Mouse (Mus musculus) myocyte (in vitro differentiated cells): Measurements from ENCODE around the gene Mat2a.

ENCODE experiments used
- MAX ChIP-seq: IDR thresholded peaks from one replicate; pipeline ENCODE4 v1.6.1; 2011; ENCODE audit warnings: low read depth, mild to moderate bottlenecking, control low read depth
- MYOG ChIP-seq, 3 experiments: IDR thresholded peaks; one replicate each; pipeline ENCODE4 v1.6.1; 2011; ENCODE audit warnings: control low read depth in 2 of 3, low read depth in 2 of 3, mild to moderate bottlenecking in 2 of 3; ENCODE audit not compliant: insufficient read length in 2 of 3, control insufficient read depth in 1 of 3, insufficient read depth in 1 of 3
- POLR2A ChIP-seq: IDR thresholded peaks from one replicate; pipeline ENCODE4 v1.6.1; 2011; ENCODE audit warnings: low read depth, mild to moderate bottlenecking, control low read depth, moderate library complexity; ENCODE audit not compliant: insufficient read length
- USF1 ChIP-seq: IDR thresholded peaks from one replicate; pipeline ENCODE4 v1.6.1; 2011; ENCODE audit warnings: low read depth, mild to moderate bottlenecking, control low read depth, moderate library complexity

GRCm38 (mm10) chr6:72477621-72478020 lies 38.3 kb upstream of the Mat2a start:
- TF ChIP-seq POLR2A (no peak), USF1 (no peak), MAX (no peak), MYOG (IDR thresholded peaks at IDR 0.05; ENCODE audit: control insufficient read depth in 1 of 3, insufficient read depth in 1 of 3, insufficient read length in 2 of 3, low read depth in 2 of 3) (no peak)
